Mouse (Mus musculus): ENCODE results near the gene Gm3336.

Gm3336 gene

GRCm38 (mm10) chr8:70747211-70747890 lies 29.0 kb downstream of the Gm3336 start:
- no peak for DNase-seq (ENCODE audit: low read depth, low spot score)

DNA sequence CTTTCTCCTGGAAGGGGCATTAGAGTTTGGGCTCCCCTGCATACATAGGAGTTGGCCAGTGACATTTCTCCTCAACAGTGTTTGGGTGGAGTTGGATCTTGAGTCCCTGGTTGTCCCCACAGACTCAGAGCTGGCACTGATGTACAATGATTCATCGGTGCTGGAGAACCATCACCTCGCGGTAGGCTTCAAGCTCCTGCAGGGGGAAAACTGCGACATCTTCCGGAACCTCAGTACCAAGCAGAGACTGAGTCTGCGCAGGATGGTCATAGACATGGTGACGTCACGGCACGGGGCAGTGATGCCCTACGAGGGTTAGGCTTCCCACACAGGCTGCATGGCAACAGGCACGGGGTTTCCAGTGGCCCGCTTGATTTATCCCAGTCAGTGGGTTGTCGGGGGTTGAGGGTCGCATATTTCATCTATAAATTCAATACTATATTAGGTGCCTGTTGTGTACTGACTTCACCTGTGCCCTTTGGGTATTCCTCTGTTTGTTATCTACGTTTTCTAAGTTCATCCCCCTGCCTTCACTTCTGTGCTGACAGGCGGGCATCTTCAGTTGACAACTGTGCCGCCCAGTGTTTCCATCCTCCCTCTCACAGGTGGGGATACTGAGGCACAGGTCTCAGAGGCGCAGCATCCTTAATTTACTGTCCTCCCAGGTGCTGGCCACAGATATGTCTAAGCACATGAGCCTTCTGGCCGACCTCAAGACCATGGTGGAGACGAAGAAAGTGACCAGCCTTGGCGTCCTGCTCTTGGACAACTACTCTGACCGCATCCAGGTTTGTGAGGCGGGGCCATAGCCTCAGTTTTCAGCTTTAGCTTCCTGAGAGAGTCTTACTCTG lies 30.1 kb downstream of the Gm3336 start:
- no peak for DNase-seq (ENCODE audit: low read depth, low spot score)

GRCm38 (mm10) chr8:70749097-70749674 lies 30.8 kb downstream of the Gm3336 start:
- DNase-seq (ENCODE audit: low read depth, low spot score): no peak

DNA sequence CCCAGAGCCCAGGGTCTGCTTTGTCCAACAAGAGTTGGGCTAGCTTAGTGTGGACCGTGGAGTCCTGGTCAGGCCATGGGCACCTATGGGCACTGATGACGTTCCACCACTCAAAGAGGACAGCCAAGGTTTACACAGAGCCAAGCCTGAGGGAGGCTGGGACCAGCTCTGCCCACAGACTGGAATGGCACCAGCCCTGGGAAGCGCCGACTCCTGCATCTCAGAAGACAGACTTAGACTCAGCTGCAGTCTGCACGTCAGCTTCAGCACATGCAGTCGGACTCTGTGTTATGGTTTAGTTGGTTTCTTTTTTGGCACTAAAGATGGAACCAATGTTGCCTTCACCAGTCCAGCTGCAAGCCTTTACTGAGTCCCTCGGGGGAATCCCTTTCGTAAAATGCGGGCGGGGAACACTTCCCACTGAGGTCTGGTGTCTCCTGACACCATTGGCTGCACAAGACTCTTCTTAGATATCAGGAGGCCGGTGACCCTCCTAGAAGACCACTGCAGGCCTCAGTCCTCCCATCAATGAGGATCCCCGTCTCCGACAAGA lies 31.9 kb downstream of the Gm3336 start:
- DNase-seq (ENCODE audit: low read depth, low spot score): no peak

DNA sequence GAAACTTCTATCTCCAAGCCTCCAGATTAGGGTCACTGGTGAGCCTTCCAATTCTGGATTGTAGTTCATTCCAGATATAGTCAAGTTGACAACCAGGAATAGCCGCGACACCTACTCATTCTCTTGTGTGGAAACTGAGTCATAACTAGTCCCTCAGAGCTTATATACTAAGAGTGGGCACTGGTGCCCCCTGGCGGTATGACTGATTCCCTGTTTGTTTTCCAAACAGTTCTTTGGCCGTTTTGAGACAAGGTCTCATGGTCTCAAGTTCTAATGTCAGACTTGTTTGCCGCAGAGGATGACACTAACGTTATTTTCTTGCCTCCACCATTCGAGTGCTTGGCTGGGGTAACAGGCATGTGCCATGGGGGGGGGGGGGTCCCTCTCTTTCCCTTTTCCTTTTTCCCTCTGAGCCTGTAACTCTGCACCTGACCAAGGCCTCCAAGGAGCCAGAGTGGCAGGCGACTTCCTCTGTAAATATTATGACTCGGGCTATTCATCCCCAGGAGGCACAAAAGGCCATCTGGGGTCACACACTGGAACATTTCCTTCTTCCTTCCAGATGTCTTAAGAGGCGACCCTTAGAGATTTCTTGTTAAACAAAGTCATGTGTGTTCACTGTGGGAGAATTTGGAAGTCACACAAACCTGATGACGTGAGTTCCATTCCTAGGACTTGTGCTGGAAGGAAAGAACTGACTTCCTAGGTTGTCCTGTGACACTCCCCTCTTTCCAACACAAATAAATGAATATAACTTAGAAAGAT lies 33.8 kb downstream of the Gm3336 start:
- no peak for DNase-seq (ENCODE audit: low read depth, low spot score)

- DNase-seq (ENCODE audit: low read depth, low spot score): no peak
Observed at GRCm38 (mm10) chr8:70753151-70753550, 34.8 kb downstream of the Gm3336 start.

DNA sequence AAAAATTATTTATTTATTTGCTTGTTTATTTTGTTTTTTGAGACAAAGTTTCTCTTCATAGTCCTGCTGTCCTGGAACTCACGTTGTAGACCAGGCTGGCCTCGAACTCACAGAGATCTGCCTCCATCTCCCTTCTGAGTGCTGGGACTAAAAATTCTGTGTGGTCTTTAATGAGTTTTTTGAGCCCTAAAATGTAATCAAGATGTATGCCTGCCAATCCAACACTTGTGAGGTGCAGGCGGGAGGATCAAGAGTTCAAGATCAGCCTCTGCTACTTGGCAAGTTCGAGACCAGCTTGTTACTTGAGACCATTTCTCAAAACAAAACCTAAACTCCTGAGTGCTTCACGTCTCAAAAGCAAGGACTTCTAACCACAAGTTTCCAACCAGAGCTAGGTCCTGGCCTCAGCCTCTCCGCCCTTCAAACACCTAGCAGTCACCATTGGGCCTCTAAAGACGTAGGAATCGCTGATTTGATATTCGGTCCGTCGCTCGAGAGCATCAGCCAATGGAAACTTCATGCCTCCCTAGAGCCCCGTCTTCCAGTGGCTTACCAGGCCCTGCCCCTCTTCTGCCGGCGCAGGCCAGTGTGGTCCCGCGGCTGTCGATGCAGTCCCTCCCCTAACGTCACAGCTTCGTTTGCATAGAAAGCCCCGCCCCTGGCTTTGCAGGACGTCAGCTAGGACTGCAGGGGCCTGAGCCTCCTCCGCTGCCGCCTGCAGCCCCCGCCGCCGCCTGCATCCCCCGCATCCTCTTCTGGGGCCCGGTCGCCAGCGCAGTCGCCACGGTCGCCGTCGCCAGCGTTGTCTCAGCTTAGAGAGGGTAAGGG lies 35.9 kb downstream of the Gm3336 start, which contains the start of gene Rab3a:
Gene Rab3a, plus strand, starts transcription at position 637 of the 828 bp plus-strand sequence.
- peak; percentile 94 for DNase-seq (ENCODE audit: low read depth, low spot score)

DNA sequence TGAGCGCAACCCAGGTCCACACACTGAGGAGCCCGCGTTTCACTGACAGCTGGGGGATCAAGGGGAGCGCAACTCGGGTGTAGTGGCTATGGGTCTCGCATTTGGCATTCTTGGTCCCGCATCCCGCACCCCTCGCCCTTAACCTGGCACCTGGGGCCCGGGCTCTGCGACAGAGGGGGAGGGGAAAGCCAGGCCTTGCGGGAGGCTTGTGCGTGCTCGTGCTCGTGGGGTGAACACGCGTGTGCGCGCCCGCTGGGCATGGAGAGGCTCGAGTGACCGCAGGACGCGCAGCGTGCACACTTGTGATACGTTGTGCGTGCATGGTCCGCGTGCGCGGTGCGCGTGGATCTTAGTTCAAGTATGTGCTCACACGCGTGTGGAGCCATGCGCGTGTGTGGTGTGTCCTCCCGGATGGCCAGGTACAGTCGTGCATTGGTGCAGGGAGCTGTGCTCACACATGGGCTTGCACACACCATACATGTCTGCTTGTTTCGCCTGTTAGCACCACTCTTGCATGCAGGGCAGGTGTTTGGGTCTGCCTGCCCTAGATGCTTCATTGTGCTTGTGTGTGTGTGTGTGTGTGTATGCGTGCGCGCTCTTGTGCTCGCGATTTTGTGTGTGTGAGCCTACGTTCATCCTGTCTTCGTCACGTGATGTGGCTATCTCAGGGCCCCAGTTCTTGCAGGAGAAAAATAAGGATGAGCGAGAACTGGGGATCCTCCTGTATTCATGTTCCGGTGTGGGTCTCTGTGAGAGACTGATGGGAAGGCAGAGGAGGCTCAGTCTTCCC lies 36.7 kb downstream of the Gm3336 start:
- peak; percentile 62 for DNase-seq (ENCODE audit: low read depth, low spot score)

DNA sequence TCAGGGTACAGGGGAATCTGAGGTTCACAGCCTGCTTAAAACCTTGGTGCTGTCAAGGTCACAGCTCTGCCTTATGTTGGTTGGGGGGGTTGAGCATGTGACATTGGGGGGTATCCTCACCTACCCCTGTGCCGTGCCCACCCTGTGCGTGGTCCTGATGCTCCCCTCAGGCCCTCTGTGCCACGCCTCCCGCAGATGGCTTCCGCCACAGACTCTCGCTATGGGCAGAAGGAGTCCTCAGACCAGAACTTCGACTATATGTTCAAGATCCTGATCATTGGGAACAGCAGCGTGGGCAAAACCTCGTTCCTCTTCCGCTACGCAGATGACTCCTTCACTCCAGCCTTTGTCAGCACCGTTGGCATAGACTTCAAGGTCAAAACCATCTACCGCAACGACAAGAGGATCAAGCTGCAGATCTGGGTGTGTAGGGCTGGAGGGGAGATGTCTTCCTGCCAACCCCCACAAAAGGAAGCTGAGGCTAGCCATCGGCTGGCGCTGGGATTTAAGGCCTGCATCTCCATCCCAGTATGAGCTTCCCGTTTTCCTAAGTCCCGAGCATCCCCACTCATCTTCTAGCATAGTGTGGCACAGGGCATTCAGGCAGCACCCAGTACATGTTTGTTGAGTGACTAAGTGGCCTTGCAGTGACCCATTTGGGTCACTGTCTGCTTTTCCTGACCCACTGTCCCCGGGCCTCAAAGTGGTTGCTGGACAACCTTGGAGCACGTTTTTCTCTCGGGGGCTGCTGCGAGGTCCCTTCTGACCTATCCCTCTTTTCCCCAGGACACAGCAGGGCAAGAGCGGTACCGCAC lies 37.5 kb downstream of the Gm3336 start:
- no peak for DNase-seq (ENCODE audit: low read depth, low spot score)

GRCm38 (mm10) chr8:70756476-70757040 lies 38.2 kb downstream of the Gm3336 start:
- DNase-seq (ENCODE audit: low read depth, low spot score): no peak

DNA sequence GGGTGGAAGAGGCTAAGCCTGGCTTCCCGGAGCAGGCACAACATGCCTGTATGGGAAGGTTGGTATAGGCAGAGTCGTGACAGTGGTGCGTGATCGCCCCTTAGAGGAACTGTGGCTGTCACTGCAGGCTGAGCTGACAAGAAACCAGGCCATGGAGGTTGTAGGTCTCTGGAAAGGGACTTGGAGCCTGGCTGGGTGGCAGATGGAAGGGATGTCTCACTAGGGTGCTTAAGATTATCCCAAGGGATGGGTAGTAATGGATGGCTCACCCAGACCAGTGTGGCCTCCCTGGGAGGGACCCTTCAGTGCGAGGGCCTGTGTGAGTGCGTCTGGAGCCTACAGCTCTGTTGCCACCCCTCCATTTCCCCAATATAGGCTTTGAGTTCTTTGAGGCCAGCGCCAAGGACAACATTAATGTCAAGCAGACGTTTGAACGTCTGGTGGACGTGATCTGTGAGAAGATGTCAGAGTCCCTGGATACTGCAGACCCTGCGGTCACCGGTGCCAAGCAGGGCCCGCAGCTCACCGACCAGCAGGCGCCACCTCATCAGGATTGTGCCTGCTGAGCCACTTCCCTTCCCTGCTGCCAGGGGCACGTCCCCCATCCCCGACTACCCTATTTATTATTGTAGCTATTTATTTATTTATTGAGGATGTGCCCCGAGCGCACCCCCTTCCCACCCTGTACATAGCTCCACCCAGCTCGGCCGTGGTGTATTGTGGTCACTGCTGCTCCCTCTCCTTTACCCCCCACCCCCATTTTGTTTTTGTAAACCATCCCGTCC lies 39.4 kb downstream of the Gm3336 start:
- DNase-seq (ENCODE audit: low read depth, low spot score): no peak

DNA sequence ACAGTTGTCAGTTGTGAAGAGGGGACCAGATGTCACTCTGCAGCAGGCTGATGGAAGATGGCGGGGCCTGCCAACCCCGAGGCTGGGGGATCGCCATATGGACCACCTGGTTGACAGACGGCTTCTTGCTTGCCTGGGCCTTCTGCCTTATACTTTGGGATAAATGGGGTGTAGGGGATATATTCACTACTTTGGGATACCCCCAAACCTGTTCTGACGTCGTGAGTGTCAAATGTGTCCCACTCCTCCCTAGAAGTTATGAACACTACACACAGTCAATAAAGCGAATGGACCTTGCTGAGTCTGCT lies 39.9 kb downstream of the Gm3336 start:
- DNase-seq (ENCODE audit: low read depth, low spot score): no peak

GRCm38 (mm10) chr8:70758616-70759561 lies 40.5 kb downstream of the Gm3336 start:
- DNase-seq (ENCODE audit: low read depth, low spot score): no peak

- no peak for DNase-seq (ENCODE audit: low read depth, low spot score)
Observed at GRCm38 (mm10) chr8:70760350-70760749, 42.0 kb downstream of the Gm3336 start.

DNA sequence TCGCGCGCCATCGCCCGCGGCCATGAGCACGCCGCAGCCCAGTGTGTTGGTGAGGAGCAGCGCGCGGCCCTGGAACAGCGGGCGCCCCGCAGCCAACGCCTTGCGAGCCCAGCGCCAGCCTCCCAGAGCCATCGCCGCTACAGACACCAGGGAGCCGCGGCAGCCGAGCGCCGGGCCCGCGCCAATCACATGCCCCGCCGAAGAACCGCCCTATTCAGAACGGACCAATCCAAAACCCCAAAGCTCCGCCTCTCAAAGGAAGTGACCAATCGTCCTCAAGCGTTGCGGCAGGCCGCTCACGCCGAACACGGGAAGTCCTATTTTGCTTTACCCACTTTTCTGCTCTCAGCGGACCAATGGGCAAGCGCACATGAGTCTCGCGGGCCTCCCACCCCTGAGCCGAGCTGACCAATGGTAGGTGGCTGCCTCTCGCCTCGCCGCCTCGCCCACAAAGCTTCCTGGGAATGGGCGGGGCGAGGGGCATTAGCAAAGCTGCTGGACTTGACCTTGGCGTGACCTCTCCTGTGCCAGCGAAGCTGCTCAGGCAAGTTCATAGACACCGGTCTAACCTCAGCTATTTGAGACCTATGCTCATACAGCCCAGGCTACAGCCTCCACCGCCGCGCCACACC lies 42.5 kb downstream of the Gm3336 start, which contains the start of gene Mpv17l2:
Gene Mpv17l2, minus strand, starts transcription at position 172 of the 632 bp plus-strand sequence.
- DNase-seq (ENCODE audit: low read depth, low spot score): peak; percentile 98

GRCm38 (mm10) chr8:70762118-70762517 lies 43.8 kb downstream of the Gm3336 start:
- DNase-seq (ENCODE audit: low read depth, low spot score): no peak
